Mouse (Mus musculus): ENCODE data around the gene Gar1.

GRCm38 (mm10) chr3:129838017-129838416 is 6.8 kb upstream of the Gar1 start:
- TF ChIP-seq CTCF (IDR thresholded peaks at IDR 0.05; ENCODE audit: low read depth) (no peak), EP300 (IDR thresholded peaks at IDR 0.05; ENCODE audit: low read depth) (no peak)

Data from heart, postnatal 0 days (tissue).